Mouse (Mus musculus): ENCODE results near the gene 4930516K23Rik.

DNA sequence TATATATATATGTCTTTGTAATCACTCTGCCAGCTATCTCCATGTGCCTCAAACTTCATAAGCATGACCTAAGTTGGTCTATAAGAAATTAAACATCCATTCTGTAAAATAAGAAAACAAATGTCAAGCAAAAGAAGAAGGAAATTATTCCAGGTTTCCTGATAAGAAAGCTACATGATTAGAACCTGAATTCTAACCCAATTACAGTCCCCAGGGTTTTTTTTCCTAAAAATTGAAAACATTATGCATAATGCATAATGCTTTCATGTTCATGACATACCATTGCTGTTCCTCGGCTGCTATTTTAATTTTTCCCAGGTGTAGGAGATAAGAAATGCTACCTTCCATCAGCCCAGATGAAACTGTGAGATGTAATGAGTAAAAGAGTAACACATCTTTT lies 24.1 kb upstream of the 4930516K23Rik start, which contains the start of gene Olfr645:
- TF ChIP-seq CTCF (IDR thresholded peaks at IDR 0.05; ENCODE audit: borderline replicate concordance, insufficient read depth, low read length) (no peak), POLR2A (IDR thresholded peaks at IDR 0.05; ENCODE audit: low read depth, low read length) (no peak)

All from embryonic fibroblast, embryonic 13.5 days (primary cell).